Mouse (Mus musculus) forebrain, embryonic 12.5 days (tissue): ENCODE results near the gene Vmn1r208. TPM values are rescaled to one million over a fixed set of nuclear protein-coding genes. Genes with fewer than 3 reads are reported as not detected.
"Not testable (repeated sequence)": the region's sequence is repeated elsewhere in the genome, so short reads cannot be mapped to it uniquely, and the experiment has no call there.

Experiments used
- ATAC-seq: fragments of 200-750 bp; cut with Nextera tagmentation; 2 replicates; pipeline ENCODE4 v1.8.0; 2017; ENCODE audit warnings: moderate TSS enrichment; ENCODE audit not compliant: low FRiP score
- H3K27ac ChIP-seq: fragments of 300-500 bp; sonication (generic); 2 replicates; pipeline ENCODE4 v1.5.1; 2016; ENCODE audit warnings: mild to moderate bottlenecking
- H3K27me3 ChIP-seq: fragments of 300-500 bp; sonication (generic); 2 replicates; pipeline ENCODE4 v1.6.1; 2016; ENCODE audit warnings: mild to moderate bottlenecking
- H3K36me3 ChIP-seq: fragments of 300-500 bp; sonication (generic); replicated peaks from 2 replicates; pipeline ENCODE4 v1.6.1; 2016; ENCODE audit warnings: mild to moderate bottlenecking
- H3K4me1 ChIP-seq: fragments of 300-500 bp; sonication (generic); 2 replicates; pipeline ENCODE4 v1.6.1; 2016
- H3K4me2 ChIP-seq: fragments of 300-500 bp; sonication (generic); 2 replicates; pipeline ENCODE4 v1.6.1; 2016; ENCODE audit warnings: mild to moderate bottlenecking, moderate library complexity
- H3K4me3 ChIP-seq: fragments of 300-500 bp; sonication (generic); replicated peaks from 2 replicates; pipeline ENCODE4 v1.5.1; 2016; ENCODE audit warnings: mild to moderate bottlenecking
- H3K9ac ChIP-seq: fragments of 300-500 bp; sonication (generic); 2 replicates; pipeline ENCODE4 v1.6.1; 2016; ENCODE audit warnings: mild to moderate bottlenecking
- H3K9me3 ChIP-seq: fragments of 300-500 bp; sonication (generic); 2 replicates; pipeline ENCODE4 v1.6.1; 2016
- WGBS: fragments of 180-500 bp; shearing (Covaris S2); methylation state at CpG from one replicate; pipeline ENCODE4 v1.1.7; 2016; 5-methylcytosine and 5-hydroxymethylcytosine counted together
- polyA plus RNA-seq: library from polyadenylated mRNA; unstranded; fragments of >200 nt; fragmentation: Nextera tagmentation; extraction: Ambion mirVana; gene quantifications from 2 replicates; pipeline ENCODE4 v1.2.1, GENCODE M21; 2016

Vmn1r208 gene
- polyA plus RNA-seq, result not detected in 2 replicates

DNA sequence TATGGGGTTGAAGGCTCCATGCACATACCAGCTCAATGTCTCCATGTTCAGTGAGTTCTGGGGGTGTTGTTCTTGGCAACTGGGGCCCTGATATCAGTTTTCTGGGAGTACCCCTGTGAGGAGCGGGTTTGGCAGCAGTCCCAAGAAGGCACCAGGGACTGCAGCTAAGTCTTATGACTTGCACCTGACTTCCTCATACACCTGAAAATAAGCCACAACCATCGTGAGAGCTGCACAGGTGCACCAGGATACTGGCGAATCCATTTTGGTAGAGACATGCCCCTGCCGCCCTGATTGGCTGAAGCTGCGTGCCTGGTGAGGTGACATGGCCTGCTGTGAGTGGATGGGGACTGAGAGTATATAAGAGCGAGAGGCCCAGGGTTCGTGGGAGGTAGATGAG is at the start of gene Vmn1r208:
Gene Vmn1r208 (minus strand): TSS at position 101 of the 400 bp plus-strand sequence.
- H3K9ac ChIP-seq, H3K4me2 ChIP-seq, ATAC-seq, H3K36me3 ChIP-seq, H3K27ac ChIP-seq, H3K9me3 ChIP-seq, H3K4me1 ChIP-seq, H3K4me3 ChIP-seq, H3K27me3 ChIP-seq: not testable (repeated sequence)
- no CpG with 5 or more reads among the region's 7 CpGs for WGBS

DNA sequence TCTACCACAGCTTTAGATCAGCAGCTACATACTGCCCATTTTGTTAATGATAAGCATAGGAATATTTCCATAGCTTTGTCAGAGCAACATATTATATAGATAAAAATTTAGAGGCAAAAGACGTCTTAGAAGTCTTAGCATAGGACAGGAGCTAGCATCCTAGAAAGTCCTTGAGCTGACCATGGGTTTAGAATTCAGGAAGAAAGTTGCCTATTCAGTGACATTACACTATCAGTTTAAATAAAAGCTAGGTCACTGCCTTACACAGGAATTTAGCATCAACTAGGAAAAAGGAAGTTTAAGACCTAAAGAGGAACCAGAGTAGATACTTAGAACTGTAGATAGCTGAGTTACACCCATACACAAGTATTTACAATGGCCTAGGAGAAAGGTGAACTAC is 44.4 kb upstream of the Vmn1r208 start:
- not testable (repeated sequence) for H3K9me3 ChIP-seq, H3K4me1 ChIP-seq, H3K4me2 ChIP-seq, H3K27ac ChIP-seq, H3K4me3 ChIP-seq, H3K9ac ChIP-seq, H3K36me3 ChIP-seq, H3K27me3 ChIP-seq, ATAC-seq
- WGBS, result 100% methylated on average over 1 of the region's 1 CpGs

DNA sequence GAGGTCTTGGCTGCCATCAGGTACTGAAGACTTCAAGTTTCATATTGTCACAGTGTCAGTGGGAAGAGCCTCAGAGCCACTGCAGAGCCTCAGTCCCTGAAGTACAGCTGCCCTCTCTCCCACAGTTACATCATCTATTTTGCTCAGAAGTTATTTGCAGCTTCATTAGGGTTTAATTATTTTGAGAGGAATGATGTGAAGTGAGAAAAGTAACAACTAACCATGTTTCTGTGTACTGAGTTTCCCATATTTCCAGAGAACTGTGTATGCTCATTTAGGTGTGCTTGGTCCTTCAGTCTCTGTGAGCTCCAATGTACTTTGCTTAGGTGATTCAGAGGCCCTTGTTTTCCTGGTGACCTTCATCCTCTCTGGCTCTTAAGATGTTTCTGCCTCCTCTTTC is 32.4 kb upstream of the Vmn1r208 start, which contains the start of gene Vmn1r209:
Gene Vmn1r209 (minus strand): TSS at position 101 of the 400 bp plus-strand sequence.
- H3K9me3 ChIP-seq, H3K27ac ChIP-seq, H3K4me1 ChIP-seq, H3K9ac ChIP-seq, H3K4me2 ChIP-seq, ATAC-seq, H3K36me3 ChIP-seq, H3K27me3 ChIP-seq, H3K4me3 ChIP-seq: not testable (repeated sequence)

DNA sequence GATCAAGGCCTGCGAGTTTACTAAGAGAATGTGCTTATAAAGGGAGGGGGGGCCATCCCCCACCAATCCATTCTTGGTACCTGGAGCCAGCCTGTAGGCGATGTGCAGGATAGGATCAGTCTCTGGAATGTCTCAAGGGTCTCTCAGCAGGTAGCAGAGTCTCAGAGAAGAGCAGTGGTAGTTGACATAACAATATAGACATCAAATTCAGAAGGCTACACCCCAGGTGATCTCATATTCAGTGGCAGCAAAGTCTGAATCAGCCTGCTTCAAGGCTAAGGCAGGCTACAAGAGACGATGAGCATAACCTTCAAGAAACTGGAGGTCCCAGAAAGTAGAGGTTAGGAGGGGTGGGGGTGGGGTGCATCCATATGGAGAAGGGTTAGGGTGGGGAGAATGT is 10.9 kb upstream of the Vmn1r208 start:
- not testable (repeated sequence) for H3K27me3 ChIP-seq, H3K36me3 ChIP-seq, H3K4me1 ChIP-seq, H3K9ac ChIP-seq, H3K9me3 ChIP-seq, ATAC-seq, H3K27ac ChIP-seq, H3K4me3 ChIP-seq, H3K4me2 ChIP-seq
- 82% methylated on average over 3 of the region's 3 CpGs for WGBS

DNA sequence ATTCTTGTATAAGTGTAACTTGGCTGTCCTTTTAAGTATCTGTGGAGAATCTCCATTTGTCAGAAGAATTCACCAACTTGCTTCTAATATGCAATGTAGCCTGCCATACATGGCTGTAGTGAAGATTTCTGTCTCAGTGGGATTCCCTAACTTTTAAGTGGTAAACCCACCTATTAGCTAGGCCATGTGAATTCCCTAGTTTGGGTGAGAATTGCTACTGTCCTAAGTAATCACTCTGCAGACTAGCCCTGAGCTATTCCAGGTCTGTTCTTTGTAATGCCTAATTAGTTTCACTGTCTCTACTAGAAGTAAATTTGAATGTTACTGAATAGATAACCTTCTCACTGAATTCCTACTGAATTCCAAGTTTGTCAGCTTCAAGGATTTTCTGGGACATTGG is 7.0 kb upstream of the Vmn1r208 start:
- not testable (repeated sequence) for H3K4me3 ChIP-seq, H3K27ac ChIP-seq, H3K36me3 ChIP-seq, H3K9me3 ChIP-seq, H3K9ac ChIP-seq, H3K27me3 ChIP-seq, H3K4me1 ChIP-seq, H3K4me2 ChIP-seq, ATAC-seq

DNA sequence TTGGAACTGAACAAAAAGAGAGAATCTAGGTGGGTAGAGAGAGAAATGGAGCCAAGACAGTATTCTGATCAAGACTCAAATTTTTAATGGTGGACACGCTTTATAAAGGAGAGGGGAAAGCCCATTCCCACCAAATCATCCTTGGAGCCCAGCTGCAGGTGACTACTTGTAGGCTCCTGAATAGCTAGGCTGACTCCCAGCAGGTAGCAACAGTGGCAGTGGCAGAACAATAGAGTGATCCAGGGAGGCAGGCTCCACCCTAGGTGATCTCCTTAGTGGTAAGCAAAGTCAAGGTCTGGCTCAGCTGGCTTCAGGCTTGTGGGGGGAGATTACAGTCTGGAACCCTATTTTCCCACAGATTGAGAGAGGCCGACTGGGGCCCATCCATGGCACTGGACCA is 5.6 kb downstream of the Vmn1r208 start:
- not testable (repeated sequence) for H3K27ac ChIP-seq, ATAC-seq, H3K9ac ChIP-seq, H3K4me1 ChIP-seq, H3K4me3 ChIP-seq, H3K4me2 ChIP-seq, H3K36me3 ChIP-seq, H3K27me3 ChIP-seq, H3K9me3 ChIP-seq
- 82% methylated on average over 1 of the region's 2 CpGs for WGBS

DNA sequence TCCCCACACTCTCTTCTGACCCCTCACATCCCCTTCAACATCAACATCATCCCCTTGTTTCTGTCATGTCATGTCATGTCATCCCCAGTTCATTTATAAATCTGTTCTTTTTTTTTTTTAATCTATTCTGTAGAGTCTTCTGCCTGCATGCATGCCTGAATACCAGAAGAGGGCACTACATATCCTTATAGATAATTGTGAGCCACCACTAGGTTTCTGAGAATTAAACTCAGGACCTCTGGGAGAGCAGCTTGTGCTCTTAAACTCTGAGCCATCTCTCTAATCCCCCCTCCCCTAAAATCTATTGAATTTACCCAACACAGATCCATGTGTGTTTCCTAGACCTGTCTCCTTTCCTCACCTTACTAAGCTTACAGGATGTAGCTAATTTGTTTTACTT is 29.7 kb downstream of the Vmn1r208 start:
- Histone ChIP-seq H3K9me3 (no peaks in the 10 kb centered on the region), H3K4me3 (no peak overlapping the region), H3K27me3 (no peaks in the 10 kb centered on the region), H3K9ac (no peak overlapping the region), H3K27ac (no peak overlapping the region), H3K4me2 (no peak overlapping the region), H3K4me1 (no peaks in the 10 kb centered on the region), H3K36me3 (no peaks in the 10 kb centered on the region)
- no peak for ATAC-seq

DNA sequence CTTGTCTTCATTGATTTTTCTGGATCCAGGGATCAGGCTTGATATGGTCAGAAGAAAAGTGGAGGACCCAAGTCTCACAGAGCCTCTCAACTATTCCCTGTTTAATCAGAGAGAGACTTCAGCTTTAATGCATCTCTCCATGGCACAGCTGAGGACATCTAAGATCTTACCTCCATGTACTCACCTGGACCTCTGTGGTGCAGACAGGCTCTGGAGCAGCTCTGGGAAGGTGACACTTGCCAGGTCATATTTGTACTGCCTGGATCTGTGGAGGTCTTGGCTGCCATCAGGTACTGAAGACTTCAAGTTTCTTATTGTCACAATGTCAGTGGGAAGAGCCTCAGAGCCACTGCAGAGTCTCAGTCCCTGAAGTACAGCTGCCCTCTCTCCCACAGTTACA is 47.7 kb downstream of the Vmn1r208 start, which contains the start of gene Vmn1r207-ps:
Gene Vmn1r207-ps (minus strand): TSS at position 101 of the 400 bp plus-strand sequence.
- ATAC-seq, H3K9ac ChIP-seq, H3K9me3 ChIP-seq, H3K4me3 ChIP-seq, H3K4me2 ChIP-seq, H3K27ac ChIP-seq, H3K27me3 ChIP-seq, H3K36me3 ChIP-seq, H3K4me1 ChIP-seq: not testable (repeated sequence)

Other genes starting within 250 kb of the Vmn1r208 start
- not detected in 2 replicates for gene Vmn1r204, start 224.2 kb downstream of the Vmn1r208 start, polyA plus RNA-seq
- gene Vmn1r205, start 184.4 kb downstream of the Vmn1r208 start, polyA plus RNA-seq, result not detected in 2 replicates
- gene Vmn1r206, start 153.1 kb downstream of the Vmn1r208 start, polyA plus RNA-seq, result not detected in 2 replicates
- gene Vmn1r207-ps, start 47.8 kb downstream of the Vmn1r208 start, polyA plus RNA-seq, result not detected in 2 replicates
- gene Vmn1r209, start 32.3 kb upstream of the Vmn1r208 start, polyA plus RNA-seq, result not detected in 2 replicates
- gene Vmn1r210, start 53.9 kb upstream of the Vmn1r208 start, polyA plus RNA-seq, result not detected in 2 replicates
- gene Vmn1r211, start 80.2 kb upstream of the Vmn1r208 start, polyA plus RNA-seq, result not detected in 2 replicates
- not detected in 2 replicates for gene Vmn1r212, start 106.8 kb upstream of the Vmn1r208 start, polyA plus RNA-seq
- not detected in 2 replicates for gene Vmn1r213, start 230.3 kb upstream of the Vmn1r208 start, polyA plus RNA-seq